Mouse (Mus musculus): ENCODE results near the gene Fggy. TPM values are rescaled to one million over a fixed set of nuclear protein-coding genes. Genes with fewer than 3 reads are reported as not detected.

Fggy gene
- total and polyA plus RNA-seq, 3 experiments: 3.8 to 9.7 (median 7.4) TPM

- no peaks in the 10 kb centered on the region for H3K27me3 ChIP-seq (ENCODE audit: control insufficient read depth, insufficient read depth, low read length)
- TF ChIP-seq CTCF (IDR thresholded peaks at IDR 0.05): no peak
- no peaks in the 10 kb centered on the region; the same call in 1 of the 2 replicates for H3K4me1 ChIP-seq (ENCODE audit: control insufficient read depth, insufficient read depth, low read length)
- 32% methylated on average over 16 of the region's 16 CpGs for WGBS
- intact Hi-C loops (cut with DNase I): loop anchor here (5.0 kb wide), 5 partner anchors 69 to 394 kb away; no protein-coding TSS in a partner anchor
- H3K36me3 ChIP-seq (ENCODE audit: control insufficient read depth, insufficient read depth, low read length): peaks cover 5% of the 10 kb centered on the region; the same call in 1 of the 2 replicates
- H3K27ac ChIP-seq: peak overlapping the region; percentile 89
- H3K9ac ChIP-seq (ENCODE audit: low read depth, low read length): peak overlapping the region; percentile 72
- H3K4me3 ChIP-seq: peak overlapping the region; percentile 56
- no peak for DNase-seq
- no peaks in the 10 kb centered on the region for H3K79me2 ChIP-seq (replicated peaks; ENCODE audit: control insufficient read depth, insufficient read depth, low read length)
Observed at GRCm38 (mm10) chr4:95556663-95557332, 509 bp upstream of the Fggy start.

- no peak overlapping the region for H3K4me3 ChIP-seq
- intact Hi-C loops (cut with DNase I): loop anchor here (1.0 to 5.0 kb wide), 6 partner anchors 71 to 507 kb away; no protein-coding TSS in a partner anchor
- WGBS: 29% methylated on average over 4 of the region's 4 CpGs
Observed at GRCm38 (mm10) chr4:95558271-95558888, 1.1 kb downstream of the Fggy start.

GRCm38 (mm10) chr4:95571621-95572020, 14.3 kb downstream of the Fggy start:
- H3K27me3 ChIP-seq (ENCODE audit: control insufficient read depth, insufficient read depth, low read length): no peaks in the 10 kb centered on the region
- intact Hi-C loops (cut with DNase I): no loop called here
- H3K4me1 ChIP-seq (ENCODE audit: control insufficient read depth, insufficient read depth, low read length): no peaks in the 10 kb centered on the region
- H3K4me3 ChIP-seq: no peak overlapping the region
- H3K36me3 ChIP-seq (ENCODE audit: control insufficient read depth, insufficient read depth, low read length): no peaks in the 10 kb centered on the region
- TF ChIP-seq POLR2A (IDR thresholded peaks at IDR 0.05; ENCODE audit: insufficient read depth, low read depth, low read length): no peak
- TF ChIP-seq EP300 (IDR thresholded peaks at IDR 0.05; ENCODE audit: insufficient read depth, low read depth, low read length): no peak
- no peak for TF ChIP-seq CTCF (IDR thresholded peaks at IDR 0.05)
- DNase-seq: no peak
- no peak overlapping the region for H3K27ac ChIP-seq
- H3K9ac ChIP-seq (ENCODE audit: low read depth, low read length): no peak overlapping the region
- H3K79me2 ChIP-seq (replicated peaks; ENCODE audit: control insufficient read depth, insufficient read depth, low read length): no peaks in the 10 kb centered on the region
- 85% methylated on average over 3 of the region's 3 CpGs for WGBS

More at GRCm38 (mm10) chr4:95558271-95558888, 1.1 kb downstream of the Fggy start:
- H3K36me3 ChIP-seq (ENCODE audit: control insufficient read depth, insufficient read depth, low read length): peaks cover 5% of the 10 kb centered on the region; the same call in 1 of the 2 replicates
- peak overlapping the region; percentile 89 for H3K27ac ChIP-seq
- H3K27me3 ChIP-seq (ENCODE audit: control insufficient read depth, insufficient read depth, low read length): no peaks in the 10 kb centered on the region
- DNase-seq: peak; percentile 39 to 45
- no peak overlapping the region for H3K9ac ChIP-seq (ENCODE audit: low read depth, low read length)
- TF ChIP-seq POLR2A (IDR thresholded peaks at IDR 0.05; ENCODE audit: insufficient read depth, low read depth, low read length) (no peak), CTCF (IDR thresholded peaks at IDR 0.05) (no peak), EP300 (IDR thresholded peaks at IDR 0.05; ENCODE audit: insufficient read depth, low read depth, low read length) (no peak)
- no peaks in the 10 kb centered on the region; the same call in 1 of the 2 replicates for H3K4me1 ChIP-seq (ENCODE audit: control insufficient read depth, insufficient read depth, low read length)
- H3K79me2 ChIP-seq (replicated peaks; ENCODE audit: control insufficient read depth, insufficient read depth, low read length): no peaks in the 10 kb centered on the region

- Histone ChIP-seq H3K4me1 (ENCODE audit: control insufficient read depth, insufficient read depth, low read length) (no peaks in the 10 kb centered on the region), H3K79me2 (replicated peaks; ENCODE audit: control insufficient read depth, insufficient read depth, low read length) (no peaks in the 10 kb centered on the region), H3K27me3 (ENCODE audit: control insufficient read depth, insufficient read depth, low read length) (no peaks in the 10 kb centered on the region), H3K4me3 (no peak overlapping the region), H3K27ac (no peak overlapping the region), H3K36me3 (ENCODE audit: control insufficient read depth, insufficient read depth, low read length) (no peaks in the 10 kb centered on the region), H3K9ac (ENCODE audit: low read depth, low read length) (no peak overlapping the region)
- TF ChIP-seq POLR2A (IDR thresholded peaks at IDR 0.05; ENCODE audit: insufficient read depth, low read depth, low read length): no peak
- TF ChIP-seq EP300 (IDR thresholded peaks at IDR 0.05; ENCODE audit: insufficient read depth, low read depth, low read length): no peak
- TF ChIP-seq CTCF (IDR thresholded peaks at IDR 0.05): no peak
- no peak for DNase-seq
- intact Hi-C loops (cut with DNase I): no loop called here
Observed at GRCm38 (mm10) chr4:95573704-95574103, 16.4 kb downstream of the Fggy start.

- DNase-seq: no peak
- Histone ChIP-seq H3K9ac (ENCODE audit: low read depth, low read length) (no peak overlapping the region), H3K4me1 (ENCODE audit: control insufficient read depth, insufficient read depth, low read length) (no peaks in the 10 kb centered on the region), H3K4me3 (no peak overlapping the region), H3K36me3 (ENCODE audit: control insufficient read depth, insufficient read depth, low read length) (no peaks in the 10 kb centered on the region), H3K27ac (no peak overlapping the region), H3K79me2 (replicated peaks; ENCODE audit: control insufficient read depth, insufficient read depth, low read length) (no peaks in the 10 kb centered on the region), H3K27me3 (ENCODE audit: control insufficient read depth, insufficient read depth, low read length) (no peaks in the 10 kb centered on the region)
- no peak for TF ChIP-seq POLR2A (IDR thresholded peaks at IDR 0.05; ENCODE audit: insufficient read depth, low read depth, low read length)
- TF ChIP-seq EP300 (IDR thresholded peaks at IDR 0.05; ENCODE audit: insufficient read depth, low read depth, low read length): no peak
- no peak for TF ChIP-seq CTCF (IDR thresholded peaks at IDR 0.05)
- 84% methylated on average over 3 of the region's 3 CpGs for WGBS
- intact Hi-C loops (cut with DNase I): no loop called here
Observed at GRCm38 (mm10) chr4:95575411-95575911, 18.2 kb downstream of the Fggy start.

GRCm38 (mm10) chr4:95579183-95579582, 21.9 kb downstream of the Fggy start:
- Histone ChIP-seq H3K27ac (no peak overlapping the region), H3K79me2 (replicated peaks; ENCODE audit: control insufficient read depth, insufficient read depth, low read length) (no peaks in the 10 kb centered on the region), H3K9ac (ENCODE audit: low read depth, low read length) (no peak overlapping the region), H3K4me3 (no peak overlapping the region), H3K4me1 (ENCODE audit: control insufficient read depth, insufficient read depth, low read length) (no peaks in the 10 kb centered on the region), H3K36me3 (ENCODE audit: control insufficient read depth, insufficient read depth, low read length) (no peaks in the 10 kb centered on the region), H3K27me3 (ENCODE audit: control insufficient read depth, insufficient read depth, low read length) (no peaks in the 10 kb centered on the region)
- 89% methylated on average over 5 of the region's 5 CpGs for WGBS
- intact Hi-C loops (cut with DNase I): no loop called here
- DNase-seq: no peak
- TF ChIP-seq CTCF (IDR thresholded peaks at IDR 0.05) (no peak), EP300 (IDR thresholded peaks at IDR 0.05; ENCODE audit: insufficient read depth, low read depth, low read length) (no peak), POLR2A (IDR thresholded peaks at IDR 0.05; ENCODE audit: insufficient read depth, low read depth, low read length) (no peak)
